Mouse (Mus musculus) liver, postnatal 0 days (tissue): Measurements from ENCODE around the gene Rprd1b.

Source experiments
- CTCF ChIP-seq: sonication (generic); IDR thresholded peaks from 2 replicates; pipeline ENCODE4 v1.5.1; 2016; ENCODE audit warnings: antibody characterized with exemption, low read depth
- EP300 ChIP-seq: IDR thresholded peaks from 2 replicates; pipeline ENCODE4 v1.6.1; 2016; ENCODE audit warnings: antibody characterized with exemption, low read depth, mild to moderate bottlenecking

DNA sequence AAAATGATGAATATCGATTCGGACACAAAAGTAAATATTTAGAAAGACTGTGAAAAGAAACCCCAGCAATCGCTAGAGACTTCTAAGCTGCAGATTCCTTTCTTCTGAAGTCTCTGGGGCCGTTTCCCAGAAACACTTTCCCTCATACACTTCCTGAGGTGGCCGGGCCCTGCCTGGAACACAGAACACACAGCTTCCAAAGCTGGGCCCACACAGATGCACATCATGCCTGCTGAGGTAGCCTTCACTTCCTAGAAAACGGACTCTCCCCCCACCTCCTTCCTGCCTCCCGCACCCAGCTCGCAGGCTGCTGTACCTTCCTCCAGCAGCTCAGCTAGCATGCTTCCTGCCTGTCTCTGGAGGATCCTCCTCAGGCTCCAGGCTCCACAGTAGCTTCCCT lies 81.2 kb downstream of the Rprd1b start:
- TF ChIP-seq CTCF (no peak), EP300 (no peak)
